Mouse (Mus musculus): ENCODE data around the gene Nkiras2. TPM values are rescaled to one million over a fixed set of nuclear protein-coding genes. Genes with fewer than 3 reads are reported as not detected.

Nkiras2 gene
- polyA plus RNA-seq, 1 experiment from 2014 or later, result 72.1 TPM

- no peak for DNase-seq (ENCODE audit: low spot score)
- 96% methylated on average over 3 of the region's 3 CpGs for WGBS
- Histone ChIP-seq H3K4me2 (ENCODE audit: low read length) (no peak overlapping the region), H3K27me3 (replicated peaks; ENCODE audit: control insufficient read depth, insufficient read depth, low read length) (no peaks in the 10 kb centered on the region), H3K4me3 (ENCODE audit: low read depth, low read length) (no peak overlapping the region), H3K9me3 (ENCODE audit: control insufficient read depth, low read length) (no peaks in the 10 kb centered on the region), H3K36me3 (ENCODE audit: control insufficient read depth, insufficient read depth, low read length) (peaks cover 100% of the 10 kb centered on the region), H3K9ac (ENCODE audit: low read length) (no peak overlapping the region), H3K4me1 (replicated peaks; ENCODE audit: control insufficient read depth, insufficient read depth, low read length) (no peaks in the 10 kb centered on the region), H3K27ac (ENCODE audit: low read depth) (no peak overlapping the region)
- ATAC-seq (replicated peaks; ENCODE audit: low FRiP score, low TSS enrichment, low read depth), result no peak
These were observed 33.9 kb upstream of the Nkiras2 start for GRCm38 (mm10) chr11:100585148-100585547.

GRCm38 (mm10) chr11:100588462-100588861, 30.6 kb upstream of the Nkiras2 start:
- DNase-seq (ENCODE audit: low spot score), result no peak
- no peak for ATAC-seq (replicated peaks; ENCODE audit: low FRiP score, low TSS enrichment, low read depth)
- Histone ChIP-seq H3K27me3 (replicated peaks; ENCODE audit: control insufficient read depth, insufficient read depth, low read length) (no peaks in the 10 kb centered on the region), H3K9me3 (ENCODE audit: control insufficient read depth, low read length) (no peaks in the 10 kb centered on the region), H3K36me3 (ENCODE audit: control insufficient read depth, insufficient read depth, low read length) (peaks cover 100% of the 10 kb centered on the region), H3K4me3 (ENCODE audit: low read depth, low read length) (no peak overlapping the region), H3K27ac (ENCODE audit: low read depth) (no peak overlapping the region), H3K4me1 (replicated peaks; ENCODE audit: control insufficient read depth, insufficient read depth, low read length) (no peaks in the 10 kb centered on the region), H3K9ac (ENCODE audit: low read length) (no peak overlapping the region), H3K4me2 (ENCODE audit: low read length) (no peak overlapping the region)
- WGBS, result 94% methylated on average over 2 of the region's 2 CpGs

- Histone ChIP-seq H3K9me3 (ENCODE audit: control insufficient read depth, low read length) (no peaks in the 10 kb centered on the region), H3K4me2 (ENCODE audit: low read length) (no peak overlapping the region), H3K4me3 (ENCODE audit: low read depth, low read length) (no peak overlapping the region), H3K36me3 (ENCODE audit: control insufficient read depth, insufficient read depth, low read length) (peaks cover 96% of the 10 kb centered on the region), H3K4me1 (replicated peaks; ENCODE audit: control insufficient read depth, insufficient read depth, low read length) (no peaks in the 10 kb centered on the region), H3K27ac (ENCODE audit: low read depth) (no peak overlapping the region), H3K9ac (ENCODE audit: low read length) (no peak overlapping the region), H3K27me3 (replicated peaks; ENCODE audit: control insufficient read depth, insufficient read depth, low read length) (no peaks in the 10 kb centered on the region)
- WGBS, result 94% methylated on average over 11 of the region's 11 CpGs
- no peak for DNase-seq (ENCODE audit: low spot score)
- ATAC-seq (replicated peaks; ENCODE audit: low FRiP score, low TSS enrichment, low read depth), result no peak
These were observed 26.5 kb upstream of the Nkiras2 start for GRCm38 (mm10) chr11:100592346-100593046.

GRCm38 (mm10) chr11:100594608-100595007, 24.4 kb upstream of the Nkiras2 start:
- H3K36me3 ChIP-seq (ENCODE audit: control insufficient read depth, insufficient read depth, low read length), result peaks cover 96% of the 10 kb centered on the region
- no peaks in the 10 kb centered on the region for H3K27me3 ChIP-seq (replicated peaks; ENCODE audit: control insufficient read depth, insufficient read depth, low read length)
- no peak overlapping the region for H3K4me3 ChIP-seq (ENCODE audit: low read depth, low read length)
- no peak overlapping the region for H3K9ac ChIP-seq (ENCODE audit: low read length)
- H3K27ac ChIP-seq (ENCODE audit: low read depth), result no peak overlapping the region
- H3K4me1 ChIP-seq (replicated peaks; ENCODE audit: control insufficient read depth, insufficient read depth, low read length), result no peaks in the 10 kb centered on the region
- no peak for ATAC-seq (replicated peaks; ENCODE audit: low FRiP score, low TSS enrichment, low read depth)
- DNase-seq (ENCODE audit: low spot score), result no peak
- WGBS, result 78% methylated on average over 7 of the region's 7 CpGs
- no peak overlapping the region for H3K4me2 ChIP-seq (ENCODE audit: low read length)
- no peaks in the 10 kb centered on the region for H3K9me3 ChIP-seq (ENCODE audit: control insufficient read depth, low read length)

GRCm38 (mm10) chr11:100595533-100595932, 23.5 kb upstream of the Nkiras2 start:
- Histone ChIP-seq H3K4me1 (replicated peaks; ENCODE audit: control insufficient read depth, insufficient read depth, low read length) (no peaks in the 10 kb centered on the region), H3K27me3 (replicated peaks; ENCODE audit: control insufficient read depth, insufficient read depth, low read length) (no peaks in the 10 kb centered on the region), H3K4me2 (ENCODE audit: low read length) (no peak overlapping the region), H3K4me3 (ENCODE audit: low read depth, low read length) (no peak overlapping the region), H3K27ac (ENCODE audit: low read depth) (no peak overlapping the region), H3K9me3 (ENCODE audit: control insufficient read depth, low read length) (no peaks in the 10 kb centered on the region), H3K36me3 (ENCODE audit: control insufficient read depth, insufficient read depth, low read length) (peaks cover 96% of the 10 kb centered on the region), H3K9ac (ENCODE audit: low read length) (no peak overlapping the region)
- ATAC-seq (replicated peaks; ENCODE audit: low FRiP score, low TSS enrichment, low read depth) (no peak), DNase-seq (ENCODE audit: low spot score) (no peak)
- WGBS, result 76% methylated on average over 4 of the region's 4 CpGs

- H3K4me3 ChIP-seq (ENCODE audit: low read depth, low read length), result no peak overlapping the region
- ATAC-seq (replicated peaks; ENCODE audit: low FRiP score, low TSS enrichment, low read depth) (no peak), DNase-seq (ENCODE audit: low spot score) (no peak)
- H3K4me1 ChIP-seq (replicated peaks; ENCODE audit: control insufficient read depth, insufficient read depth, low read length), result no peaks in the 10 kb centered on the region
- no peak overlapping the region for H3K27ac ChIP-seq (ENCODE audit: low read depth)
- no peaks in the 10 kb centered on the region for H3K27me3 ChIP-seq (replicated peaks; ENCODE audit: control insufficient read depth, insufficient read depth, low read length)
- peaks cover 89% of the 10 kb centered on the region for H3K36me3 ChIP-seq (ENCODE audit: control insufficient read depth, insufficient read depth, low read length)
- 81% methylated on average over 4 of the region's 4 CpGs for WGBS
- H3K4me2 ChIP-seq (ENCODE audit: low read length), result no peak overlapping the region
- H3K9ac ChIP-seq (ENCODE audit: low read length), result no peak overlapping the region
- no peaks in the 10 kb centered on the region for H3K9me3 ChIP-seq (ENCODE audit: control insufficient read depth, low read length)
These were observed 21.0 kb upstream of the Nkiras2 start for GRCm38 (mm10) chr11:100598074-100598473.

- WGBS, result 97% methylated on average over 3 of the region's 3 CpGs
- Histone ChIP-seq H3K4me3 (ENCODE audit: low read depth, low read length) (no peak overlapping the region), H3K9me3 (ENCODE audit: control insufficient read depth, low read length) (no peaks in the 10 kb centered on the region), H3K27ac (ENCODE audit: low read depth) (no peak overlapping the region), H3K9ac (ENCODE audit: low read length) (no peak overlapping the region), H3K27me3 (replicated peaks; ENCODE audit: control insufficient read depth, insufficient read depth, low read length) (no peaks in the 10 kb centered on the region), H3K36me3 (ENCODE audit: control insufficient read depth, insufficient read depth, low read length) (peaks cover 64% of the 10 kb centered on the region), H3K4me2 (ENCODE audit: low read length) (no peak overlapping the region), H3K4me1 (replicated peaks; ENCODE audit: control insufficient read depth, insufficient read depth, low read length) (peaks cover 8% of the 10 kb centered on the region; the same call in 1 of the 2 replicates)
- ATAC-seq (replicated peaks; ENCODE audit: low FRiP score, low TSS enrichment, low read depth) (no peak), DNase-seq (ENCODE audit: low spot score) (no peak)
These were observed 17.7 kb upstream of the Nkiras2 start for GRCm38 (mm10) chr11:100601372-100601771.

GRCm38 (mm10) chr11:100603155-100603554, 15.9 kb upstream of the Nkiras2 start:
- Histone ChIP-seq H3K4me1 (replicated peaks; ENCODE audit: control insufficient read depth, insufficient read depth, low read length) (peaks cover 8% of the 10 kb centered on the region; the same call in 1 of the 2 replicates), H3K9ac (ENCODE audit: low read length) (no peak overlapping the region), H3K4me3 (ENCODE audit: low read depth, low read length) (no peak overlapping the region), H3K4me2 (ENCODE audit: low read length) (no peak overlapping the region), H3K9me3 (ENCODE audit: control insufficient read depth, low read length) (no peaks in the 10 kb centered on the region), H3K27ac (ENCODE audit: low read depth) (no peak overlapping the region), H3K36me3 (ENCODE audit: control insufficient read depth, insufficient read depth, low read length) (peaks cover 51% of the 10 kb centered on the region), H3K27me3 (replicated peaks; ENCODE audit: control insufficient read depth, insufficient read depth, low read length) (no peaks in the 10 kb centered on the region)
- WGBS, result 84% methylated on average over 9 of the region's 9 CpGs
- ATAC-seq (replicated peaks; ENCODE audit: low FRiP score, low TSS enrichment, low read depth), result no peak
- no peak for DNase-seq (ENCODE audit: low spot score)

GRCm38 (mm10) chr11:100603813-100604212, 15.2 kb upstream of the Nkiras2 start:
- Histone ChIP-seq H3K4me3 (ENCODE audit: low read depth, low read length) (no peak overlapping the region), H3K4me1 (replicated peaks; ENCODE audit: control insufficient read depth, insufficient read depth, low read length) (peaks cover 8% of the 10 kb centered on the region; the same call in 1 of the 2 replicates), H3K27me3 (replicated peaks; ENCODE audit: control insufficient read depth, insufficient read depth, low read length) (no peaks in the 10 kb centered on the region), H3K27ac (ENCODE audit: low read depth) (no peak overlapping the region), H3K36me3 (ENCODE audit: control insufficient read depth, insufficient read depth, low read length) (peaks cover 50% of the 10 kb centered on the region), H3K9me3 (ENCODE audit: control insufficient read depth, low read length) (no peaks in the 10 kb centered on the region), H3K4me2 (ENCODE audit: low read length) (no peak overlapping the region), H3K9ac (ENCODE audit: low read length) (no peak overlapping the region)
- WGBS, result 86% methylated on average over 8 of the region's 8 CpGs
- DNase-seq (ENCODE audit: low spot score), result no peak
- no peak for ATAC-seq (replicated peaks; ENCODE audit: low FRiP score, low TSS enrichment, low read depth)
